Mouse (Mus musculus): ENCODE measurements at regions not wholly inside any gene's neighbourhood (a gene's known extent, or its start where the extent isn't known, plus 50 kb on each side); places are given as distances from the start of the nearest gene placed in this dataset.

- DNase-seq, result no peak
- no peak; the same call in 1 of the 2 replicates for ATAC-seq
- H3K27me3 ChIP-seq (ENCODE audit: insufficient read depth, low read length), result no peaks in the 10 kb centered on the region
- H3K27ac ChIP-seq (ENCODE audit: low read depth), result no peak overlapping the region
- WGBS (ENCODE audit: insufficient replicate concordance), result 37% methylated on average over 6 of the region's 6 CpGs
- TF ChIP-seq EP300 (IDR thresholded peaks at IDR 0.05; ENCODE audit: low read depth) (no peak), CTCF (IDR thresholded peaks at IDR 0.05; ENCODE audit: low read depth) (no peak)
- H3K4me3 ChIP-seq (ENCODE audit: low read depth, low read length), result no peak overlapping the region
- H3K4me1 ChIP-seq (ENCODE audit: insufficient read depth), result no peaks in the 10 kb centered on the region
- H3K9me3 ChIP-seq (ENCODE audit: low read length), result no peaks in the 10 kb centered on the region
- no peaks in the 10 kb centered on the region for H3K36me3 ChIP-seq (replicated peaks; ENCODE audit: insufficient read depth, low read length)
- H3K4me2 ChIP-seq (ENCODE audit: low read depth, low read length), result no peak overlapping the region
- H3K9ac ChIP-seq (replicated peaks), result no peak overlapping the region
These were observed 106.8 kb upstream of the Tnfaip3 start for GRCm38 (mm10) chr10:19122221-19122620.

GRCm38 (mm10) chr10:19119281-19120049 lies 104.0 kb upstream of the Tnfaip3 start:
- Histone ChIP-seq H3K4me1 (ENCODE audit: insufficient read depth) (no peaks in the 10 kb centered on the region), H3K27me3 (ENCODE audit: insufficient read depth, low read length) (no peaks in the 10 kb centered on the region), H3K27ac (ENCODE audit: low read depth) (no peak overlapping the region), H3K36me3 (replicated peaks; ENCODE audit: insufficient read depth, low read length) (no peaks in the 10 kb centered on the region), H3K4me2 (ENCODE audit: low read depth, low read length) (no peak overlapping the region), H3K9me3 (ENCODE audit: low read length) (no peaks in the 10 kb centered on the region), H3K9ac (replicated peaks) (no peak overlapping the region), H3K4me3 (ENCODE audit: low read depth, low read length) (no peak overlapping the region)
- no peak for DNase-seq
- TF ChIP-seq CTCF (IDR thresholded peaks at IDR 0.05; ENCODE audit: low read depth), result no peak
- TF ChIP-seq EP300 (IDR thresholded peaks at IDR 0.05; ENCODE audit: low read depth), result no peak
- ATAC-seq, result no peak
- WGBS (ENCODE audit: insufficient replicate concordance), result 53% methylated on average over 8 of the region's 8 CpGs

GRCm38 (mm10) chr10:19118569-19119280 lies 103.3 kb upstream of the Tnfaip3 start:
- DNase-seq, result no peak
- no peak for TF ChIP-seq EP300 (IDR thresholded peaks at IDR 0.05; ENCODE audit: low read depth)
- TF ChIP-seq CTCF (IDR thresholded peaks at IDR 0.05; ENCODE audit: low read depth), result no peak
- no peak overlapping the region for H3K4me3 ChIP-seq (ENCODE audit: low read depth, low read length)
- no peaks in the 10 kb centered on the region for H3K36me3 ChIP-seq (replicated peaks; ENCODE audit: insufficient read depth, low read length)
- no peaks in the 10 kb centered on the region for H3K27me3 ChIP-seq (ENCODE audit: insufficient read depth, low read length)
- no peak overlapping the region for H3K9ac ChIP-seq (replicated peaks)
- WGBS (ENCODE audit: insufficient replicate concordance), result 35% methylated on average over 5 of the region's 5 CpGs
- H3K27ac ChIP-seq (ENCODE audit: low read depth), result no peak overlapping the region
- no peaks in the 10 kb centered on the region for H3K9me3 ChIP-seq (ENCODE audit: low read length)
- H3K4me1 ChIP-seq (ENCODE audit: insufficient read depth), result no peaks in the 10 kb centered on the region
- H3K4me2 ChIP-seq (ENCODE audit: low read depth, low read length), result no peak overlapping the region
- ATAC-seq, result no peak

GRCm38 (mm10) chr10:19117071-19117605 lies 101.7 kb upstream of the Tnfaip3 start:
- ATAC-seq (no peak), DNase-seq (no peak)
- H3K9me3 ChIP-seq (ENCODE audit: low read length), result no peaks in the 10 kb centered on the region
- H3K36me3 ChIP-seq (replicated peaks; ENCODE audit: insufficient read depth, low read length), result no peaks in the 10 kb centered on the region
- TF ChIP-seq CTCF (IDR thresholded peaks at IDR 0.05; ENCODE audit: low read depth) (no peak), EP300 (IDR thresholded peaks at IDR 0.05; ENCODE audit: low read depth) (no peak)
- no peaks in the 10 kb centered on the region for H3K4me1 ChIP-seq (ENCODE audit: insufficient read depth)
- H3K27me3 ChIP-seq (ENCODE audit: insufficient read depth, low read length), result no peaks in the 10 kb centered on the region
- no peak overlapping the region for H3K4me3 ChIP-seq (ENCODE audit: low read depth, low read length)
- H3K27ac ChIP-seq (ENCODE audit: low read depth), result no peak overlapping the region
- no peak overlapping the region for H3K4me2 ChIP-seq (ENCODE audit: low read depth, low read length)
- WGBS (ENCODE audit: insufficient replicate concordance), result 56% methylated on average over 9 of the region's 9 CpGs
- H3K9ac ChIP-seq (replicated peaks), result no peak overlapping the region

- ATAC-seq (no peak), DNase-seq (no peak)
- no peaks in the 10 kb centered on the region for H3K9me3 ChIP-seq (ENCODE audit: low read length)
- no peak overlapping the region for H3K4me3 ChIP-seq (ENCODE audit: low read depth, low read length)
- no peak overlapping the region for H3K4me2 ChIP-seq (ENCODE audit: low read depth, low read length)
- no peak overlapping the region for H3K9ac ChIP-seq (replicated peaks)
- no peaks in the 10 kb centered on the region for H3K36me3 ChIP-seq (replicated peaks; ENCODE audit: insufficient read depth, low read length)
- TF ChIP-seq EP300 (IDR thresholded peaks at IDR 0.05; ENCODE audit: low read depth) (no peak), CTCF (IDR thresholded peaks at IDR 0.05; ENCODE audit: low read depth) (no peak)
- H3K27me3 ChIP-seq (ENCODE audit: insufficient read depth, low read length), result no peaks in the 10 kb centered on the region
- no peak overlapping the region for H3K27ac ChIP-seq (ENCODE audit: low read depth)
- WGBS (ENCODE audit: insufficient replicate concordance), result 59% methylated on average over 2 of the region's 2 CpGs
- H3K4me1 ChIP-seq (ENCODE audit: insufficient read depth), result no peaks in the 10 kb centered on the region
These were observed 97.0 kb upstream of the Tnfaip3 start for GRCm38 (mm10) chr10:19112459-19112858.

- no peak overlapping the region for H3K4me2 ChIP-seq (ENCODE audit: low read depth, low read length)
- WGBS (ENCODE audit: insufficient replicate concordance), result 49% methylated on average over 6 of the region's 6 CpGs
- no peaks in the 10 kb centered on the region for H3K27me3 ChIP-seq (ENCODE audit: insufficient read depth, low read length)
- TF ChIP-seq CTCF (IDR thresholded peaks at IDR 0.05; ENCODE audit: low read depth), result no peak
- TF ChIP-seq EP300 (IDR thresholded peaks at IDR 0.05; ENCODE audit: low read depth), result no peak
- H3K27ac ChIP-seq (ENCODE audit: low read depth), result no peak overlapping the region
- no peak overlapping the region for H3K4me3 ChIP-seq (ENCODE audit: low read depth, low read length)
- H3K9me3 ChIP-seq (ENCODE audit: low read length), result no peaks in the 10 kb centered on the region
- ATAC-seq (no peak), DNase-seq (no peak)
- no peak overlapping the region for H3K9ac ChIP-seq (replicated peaks)
- no peaks in the 10 kb centered on the region for H3K4me1 ChIP-seq (ENCODE audit: insufficient read depth)
- no peaks in the 10 kb centered on the region for H3K36me3 ChIP-seq (replicated peaks; ENCODE audit: insufficient read depth, low read length)
These were observed 89.8 kb upstream of the Tnfaip3 start for GRCm38 (mm10) chr10:19105231-19105681.

Data from liver, postnatal 0 days (tissue).